Mouse (Mus musculus) testis, adult 2 months (tissue): Measurements from ENCODE around the gene Icos. TPM values are rescaled to one million over a fixed set of nuclear protein-coding genes. Genes with fewer than 3 reads are reported as not detected.

Source experiments
- H3K27ac ChIP-seq: fragments of 200-500 bp; 2 replicates; pipeline ENCODE4 v1.5.1; 2012; ENCODE audit warnings: low read depth, low read length; ENCODE audit not compliant: control insufficient read depth, insufficient read depth
- H3K27me3 ChIP-seq: fragments of 200-500 bp; 2 replicates; pipeline ENCODE4 v1.6.1; 2012; ENCODE audit warnings: mild to moderate bottlenecking, low read length, moderate library complexity; ENCODE audit not compliant: control insufficient read depth, insufficient read depth
- H3K36me3 ChIP-seq: fragments of 200-500 bp; 2 replicates; pipeline ENCODE4 v1.6.1; 2012; ENCODE audit warnings: mild to moderate bottlenecking, low read length; ENCODE audit not compliant: control insufficient read depth, insufficient read depth
- H3K4me1 ChIP-seq: fragments of 200-500 bp; 2 replicates; pipeline ENCODE4 v1.6.1; 2012; ENCODE audit warnings: low read length; ENCODE audit not compliant: control insufficient read depth, insufficient read depth
- H3K4me3 ChIP-seq: fragments of 200-500 bp; 2 replicates; pipeline ENCODE4 v1.5.1; 2012; ENCODE audit warnings: low read depth, mild to moderate bottlenecking, low read length, moderate library complexity, mixed read lengths; ENCODE audit not compliant: control insufficient read depth
- CTCF ChIP-seq: fragments of 200-500 bp; IDR thresholded peaks from 2 replicates; pipeline ENCODE4 v1.5.1; 2012; ENCODE audit warnings: low read depth, mild to moderate bottlenecking, inconsistent platforms, low read length, moderate library complexity; ENCODE audit not compliant: control insufficient read depth, insufficient read depth, insufficient replicate concordance
- POLR2A ChIP-seq: fragments of 200-500 bp; IDR thresholded peaks from 2 replicates; pipeline ENCODE4 v1.6.1; 2012; ENCODE audit warnings: low read depth, mild to moderate bottlenecking, inconsistent platforms, low read length, moderate library complexity; ENCODE audit not compliant: control insufficient read depth
- polyA plus RNA-seq: library from polyadenylated mRNA; depleted of rRNA; stranded (reverse); fragments of >200 nt; gene quantifications from 2 replicates; pipeline ENCODE4 v1.2.3, GENCODE M21; 2012

The Icos gene
- polyA plus RNA-seq, 1 experiment = 0.07 TPM

GRCm38 (mm10) chr1:60940023-60940422, 37.7 kb upstream of the Icos start:
- Histone ChIP-seq H3K36me3 (no peaks in the 10 kb centered on the region), H3K27ac (no peak overlapping the region)
- TF ChIP-seq CTCF (no peak), POLR2A (no peak)

GRCm38 (mm10) chr1:60940620-60941019, 37.1 kb upstream of the Icos start:
- TF ChIP-seq CTCF (no peak), POLR2A (no peak)
- Histone ChIP-seq H3K27me3 (no peaks in the 10 kb centered on the region), H3K27ac (no peak overlapping the region), H3K36me3 (no peaks in the 10 kb centered on the region), H3K4me3 (no peak overlapping the region), H3K4me1 (no peaks in the 10 kb centered on the region)

More at GRCm38 (mm10) chr1:60940023-60940422, 37.7 kb upstream of the Icos start:
- no peaks in the 10 kb centered on the region for H3K4me1 ChIP-seq
- H3K27me3 ChIP-seq = no peaks in the 10 kb centered on the region
- no peak overlapping the region for H3K4me3 ChIP-seq

- Histone ChIP-seq H3K36me3 (no peaks in the 10 kb centered on the region), H3K4me3 (no peak overlapping the region), H3K4me1 (no peaks in the 10 kb centered on the region), H3K27ac (no peak overlapping the region), H3K27me3 (no peaks in the 10 kb centered on the region)
- no peak for TF ChIP-seq POLR2A
- no peak for TF ChIP-seq CTCF
Observed at GRCm38 (mm10) chr1:60941056-60942048, 36.4 kb upstream of the Icos start.

GRCm38 (mm10) chr1:60942921-60943320, 34.8 kb upstream of the Icos start:
- Histone ChIP-seq H3K4me1 (no peaks in the 10 kb centered on the region), H3K4me3 (no peak overlapping the region), H3K27ac (no peak overlapping the region), H3K36me3 (no peaks in the 10 kb centered on the region), H3K27me3 (no peaks in the 10 kb centered on the region)
- no peak for TF ChIP-seq CTCF
- TF ChIP-seq POLR2A = no peak

- no peaks in the 10 kb centered on the region for H3K4me1 ChIP-seq
- no peak overlapping the region for H3K4me3 ChIP-seq
- H3K27ac ChIP-seq = no peak overlapping the region
- TF ChIP-seq CTCF = no peak
- H3K36me3 ChIP-seq = no peaks in the 10 kb centered on the region
- H3K27me3 ChIP-seq = no peaks in the 10 kb centered on the region
Observed at GRCm38 (mm10) chr1:60945633-60946401, 31.9 kb upstream of the Icos start.

GRCm38 (mm10) chr1:60948112-60948511, 29.6 kb upstream of the Icos start:
- Histone ChIP-seq H3K4me3 (no peak overlapping the region), H3K27me3 (no peaks in the 10 kb centered on the region), H3K4me1 (no peaks in the 10 kb centered on the region; the same call in 1 of the 2 replicates), H3K36me3 (no peaks in the 10 kb centered on the region), H3K27ac (no peak overlapping the region)
- no peak for TF ChIP-seq POLR2A
- no peak for TF ChIP-seq CTCF

- Histone ChIP-seq H3K27me3 (no peaks in the 10 kb centered on the region), H3K4me1 (no peaks in the 10 kb centered on the region; the same call in 1 of the 2 replicates), H3K27ac (no peak overlapping the region), H3K36me3 (no peaks in the 10 kb centered on the region), H3K4me3 (no peak overlapping the region)
- TF ChIP-seq CTCF (no peak), POLR2A (no peak)
Observed at GRCm38 (mm10) chr1:60952958-60953357, 24.8 kb upstream of the Icos start.
